Mouse (Mus musculus) ovary, postnatal 36 days (tissue): ENCODE measurements around the gene Mrm3.

Experiments
- DNase-seq: peaks from one replicate; pipeline ENCODE4 v3.0.0; 2022; ENCODE audit warnings: low spot score, mixed read lengths

Gene Mrm3

GRCm38 (mm10) chr11:76288645-76289044 lies 45.1 kb downstream of the Mrm3 start:
- no peak for DNase-seq

- DNase-seq = no peak
These were observed 46.9 kb downstream of the Mrm3 start for GRCm38 (mm10) chr11:76290367-76290766.

DNA sequence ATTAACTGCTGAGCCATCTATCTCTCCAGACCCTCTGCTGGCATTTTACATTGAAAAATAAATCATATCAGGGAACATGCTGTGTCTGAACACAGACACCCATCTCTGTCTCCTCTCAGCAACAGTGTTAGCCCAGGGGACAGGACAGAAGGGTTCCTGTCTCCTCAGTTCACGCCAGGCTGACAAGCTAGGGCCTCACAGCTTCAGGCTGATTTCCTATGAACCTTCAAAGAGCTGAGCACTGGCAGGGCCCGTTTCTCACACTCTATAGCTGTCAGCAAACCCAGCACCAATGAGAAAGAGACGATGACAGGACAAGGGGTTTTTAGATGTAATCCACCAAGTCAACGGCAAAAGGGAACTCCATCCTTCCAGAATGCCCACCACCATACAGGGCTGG lies 48.4 kb downstream of the Mrm3 start:
- DNase-seq = no peak

GRCm38 (mm10) chr11:76292398-76292797 lies 48.9 kb downstream of the Mrm3 start:
- no peak for DNase-seq

DNA sequence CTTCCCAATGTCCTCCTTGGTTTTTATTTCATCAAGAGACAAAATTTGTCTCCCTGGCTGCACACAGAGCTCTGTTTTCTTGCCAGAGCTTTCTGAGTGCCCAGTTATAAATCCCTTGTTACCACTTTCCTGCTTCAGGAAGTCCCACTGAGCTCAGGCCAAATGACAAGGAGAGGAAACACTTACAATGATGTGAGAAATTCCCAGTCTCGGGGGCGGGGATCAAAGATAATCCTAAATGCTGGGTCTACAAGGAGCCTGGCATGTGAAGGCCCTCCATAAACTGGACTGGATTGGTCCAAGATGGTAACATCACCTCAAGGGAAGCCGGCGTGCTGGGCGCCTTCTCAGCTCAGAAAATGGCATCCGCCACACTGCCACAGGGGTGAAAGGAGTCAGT lies 49.3 kb downstream of the Mrm3 start:
- DNase-seq = no peak

DNA sequence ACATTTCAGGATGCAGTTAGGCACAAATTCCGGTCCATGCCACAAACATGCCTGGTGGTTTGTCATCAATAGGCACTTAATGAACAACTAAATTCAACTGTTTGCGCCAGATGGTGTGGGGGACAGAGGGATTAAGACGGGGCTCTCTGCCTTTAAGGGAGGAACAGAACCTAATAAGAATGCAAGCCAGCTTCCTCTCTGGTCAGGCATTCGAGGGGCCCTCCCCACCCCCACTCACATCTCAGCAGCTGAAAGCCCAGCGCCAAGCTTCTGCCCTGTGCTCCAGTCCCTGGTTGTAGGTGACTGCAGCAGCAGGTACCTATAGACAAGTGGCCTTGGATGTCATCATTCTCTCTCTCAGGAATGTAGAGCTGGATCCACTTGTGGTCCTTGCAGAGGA lies 50.6 kb downstream of the Mrm3 start:
- no peak for DNase-seq

- DNase-seq = no peak
These were observed 51.3 kb downstream of the Mrm3 start for GRCm38 (mm10) chr11:76294836-76295235.

DNA sequence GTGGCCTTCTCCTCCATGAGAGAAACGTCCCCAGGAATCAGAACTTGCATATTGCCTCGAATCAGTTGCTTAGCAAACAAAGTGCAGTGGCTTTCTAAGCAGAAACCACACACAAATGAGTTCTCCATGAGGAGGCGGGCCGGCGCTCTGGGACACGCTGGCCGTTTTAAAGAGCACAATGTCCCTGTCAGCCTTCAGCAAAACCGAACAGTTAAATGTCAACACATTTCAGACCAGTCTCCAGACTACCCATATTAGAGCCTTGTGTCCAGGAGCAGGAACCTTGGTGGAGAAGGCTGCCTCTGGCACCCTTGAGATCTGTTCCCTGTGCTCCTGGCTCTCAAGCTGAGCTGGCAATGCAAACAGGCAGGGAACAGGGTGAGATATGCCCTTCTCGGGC lies 53.7 kb downstream of the Mrm3 start:
- DNase-seq = peak; percentile 43

- DNase-seq = no peak
These were observed 55.0 kb downstream of the Mrm3 start for GRCm38 (mm10) chr11:76298457-76299000.
